Comparison of ENCODE assay signal across 19 mouse cellular contexts in genomic region chr9:28752908-28753307, GRCm38 (mm10).
"Had no signal": no experiment of that assay in that cellular context is flagged by ENCODE, and none has a peak within 500 bp of the region (broad histone marks: within the 10 kb centered on the region; RNA-seq: fewer than 3 reads in every experiment).

No protein-coding gene starts in this region.

- H3K9ac ChIP-seq: kidney, embryonic 15.5 days; liver, embryonic 13.5 days; neural tube, embryonic 12.5 days; neural tube, embryonic 15.5 days; stomach, embryonic 15.5 days had no signal

- DNase-seq: kidney, adult 8-10 months; kidney, postnatal 10 days; kidney, postnatal 36 days; layer of hippocampus, adult 9-11 months; liver, embryonic 13.5 days; lung, adult 2 months; lung, postnatal 14 days; lung, postnatal 4 days; midbrain, embryonic 14.5 days; right cerebral cortex, adult 18-20 months; right cerebral cortex, postnatal 14 days; right cerebral cortex, postnatal 4 days; thymus, postnatal 25 days had no signal

- H3K4me2 ChIP-seq: kidney, embryonic 15.5 days; liver, embryonic 13.5 days; midbrain, embryonic 11.5 days; neural tube, embryonic 12.5 days; neural tube, embryonic 15.5 days; stomach, embryonic 15.5 days had no signal

- H3K4me3 ChIP-seq: kidney, embryonic 15.5 days; left cerebral cortex, adult 2 months; liver, embryonic 13.5 days; neural tube, embryonic 12.5 days; neural tube, embryonic 15.5 days; stomach, embryonic 15.5 days had no signal

- H3K27me3 ChIP-seq: kidney, embryonic 15.5 days; liver, embryonic 13.5 days; neural tube, embryonic 12.5 days; neural tube, embryonic 15.5 days; stomach, embryonic 15.5 days had no signal

- H3K4me1 ChIP-seq: kidney, embryonic 15.5 days; liver, embryonic 13.5 days; neural tube, embryonic 12.5 days; neural tube, embryonic 15.5 days; stomach, embryonic 15.5 days had no signal

- H3K27ac ChIP-seq: kidney, embryonic 15.5 days; left cerebral cortex, adult 2 months; liver, embryonic 13.5 days; neural tube, embryonic 12.5 days; neural tube, embryonic 15.5 days; stomach, embryonic 15.5 days had no signal

- H3K36me3 ChIP-seq: kidney, embryonic 15.5 days; liver, embryonic 13.5 days; neural tube, embryonic 12.5 days; neural tube, embryonic 15.5 days; stomach, embryonic 15.5 days had no signal

- H3K9me3 ChIP-seq: kidney, embryonic 15.5 days; liver, embryonic 13.5 days; neural tube, embryonic 12.5 days; neural tube, embryonic 15.5 days; stomach, embryonic 15.5 days had no signal
